ENCODE assay signal across 9 mouse cellular contexts in genomic region chr8:123021259-123021658, GRCm38 (mm10). TPM values are rescaled to one million over a fixed set of nuclear protein-coding genes. Genes with fewer than 3 reads are reported as not detected.
DNase-seq lines count a peak whose midpoint lies in the region; ATAC-seq and TF ChIP-seq lines count a peak whose summit lies in the region.
"Had no signal": no experiment of that assay in that cellular context is flagged by ENCODE, and none has a peak within 500 bp of the region (broad histone marks: within the 10 kb centered on the region; RNA-seq: fewer than 3 reads in every experiment).

No protein-coding gene starts in this region.

- peak; percentile 94; the same call in 1 of the 2 replicates for TF ChIP-seq EP300 in ES-Bruce4 (IDR thresholded peaks at IDR 0.05; ENCODE audit: insufficient read depth, low read depth, low read length)

- H3K27me3 ChIP-seq in heart, embryonic 12.5 days (replicated peaks), result no peaks in the 10 kb centered on the region
- H3K27me3 ChIP-seq in ES-Bruce4 (ENCODE audit: control insufficient read depth, insufficient read depth, low read length, poor library complexity, severe bottlenecking), result no peaks in the 10 kb centered on the region
- no peaks in the 10 kb centered on the region for H3K27me3 ChIP-seq in megakaryocyte, embryonic 14.5 days (replicated peaks)
- H3K27me3 ChIP-seq in hindbrain, postnatal 0 days (ENCODE audit: insufficient read depth, low read length), result no peaks in the 10 kb centered on the region

- no peaks in the 10 kb centered on the region for H3K9me3 ChIP-seq in heart, embryonic 12.5 days (replicated peaks)
- no peaks in the 10 kb centered on the region for H3K9me3 ChIP-seq in ES-Bruce4 (replicated peaks; ENCODE audit: control insufficient read depth, insufficient read depth, low read length, poor library complexity, severe bottlenecking)
- H3K9me3 ChIP-seq in megakaryocyte, embryonic 14.5 days, result no peaks in the 10 kb centered on the region
- no peaks in the 10 kb centered on the region for H3K9me3 ChIP-seq in hindbrain, postnatal 0 days (ENCODE audit: low read length)

- no peak overlapping the region for H3K9ac ChIP-seq in heart, embryonic 12.5 days
- H3K9ac ChIP-seq in ES-Bruce4 (ENCODE audit: low read depth, poor library complexity, severe bottlenecking), result 0 out of 2 replicates have a peak overlapping the region, but pooled peaks have one; percentile 51
- no peak overlapping the region for H3K9ac ChIP-seq in hindbrain, postnatal 0 days (replicated peaks; ENCODE audit: low read length)

- intact Hi-C loops in heart, postnatal 36 days (cut with DNase I), result no loop called here

- no peak for TF ChIP-seq CTCF in ES-Bruce4 (IDR thresholded peaks at IDR 0.05; ENCODE audit: low read depth, low read length)
- no peak for TF ChIP-seq CTCF in layer of hippocampus, adult 2 months (conservative IDR thresholded peaks at IDR 0.05)
- TF ChIP-seq CTCF in hindbrain, postnatal 0 days (IDR thresholded peaks at IDR 0.05; ENCODE audit: low read depth), result no peak

- no peak overlapping the region for H3K27ac ChIP-seq in heart, embryonic 12.5 days (ENCODE audit: poor library complexity, severe bottlenecking)
- H3K27ac ChIP-seq in ES-Bruce4 (ENCODE audit: insufficient read depth, low read length), result peak overlapping the region; percentile 97
- no peak overlapping the region for H3K27ac ChIP-seq in layer of hippocampus, adult 2 months
- H3K27ac ChIP-seq in hindbrain, postnatal 0 days, result no peak overlapping the region

- ATAC-seq in heart, embryonic 12.5 days (ENCODE audit: insufficient number of reproducible peaks, low FRiP score), result 0 out of 2 replicates have a peak, but pooled peaks have one; percentile 29
- no peak for ATAC-seq in inflammation-experienced regulatory T-cells, adult 6 months
- ATAC-seq in hindbrain, postnatal 0 days, result no peak

- WGBS in heart, embryonic 12.5 days, result 76% methylated on average over 1 of the region's 1 CpGs
- 79% methylated on average over 1 of the region's 1 CpGs for WGBS in hindbrain, postnatal 0 days

- H3K4me3 ChIP-seq in heart, embryonic 12.5 days, result no peak overlapping the region
- H3K4me3 ChIP-seq in ES-Bruce4 (ENCODE audit: low read depth, low read length), result no peak overlapping the region
- H3K4me3 ChIP-seq in megakaryocyte, embryonic 14.5 days (replicated peaks), result peak overlapping the region; percentile 55
- H3K4me3 ChIP-seq in layer of hippocampus, adult 2 months, result no peak overlapping the region
- no peak overlapping the region for H3K4me3 ChIP-seq in hindbrain, postnatal 0 days (ENCODE audit: low read length)

- H3K4me1 ChIP-seq in heart, embryonic 12.5 days (replicated peaks), result peaks cover 57% of the 10 kb centered on the region
- H3K4me1 ChIP-seq in ES-Bruce4 (ENCODE audit: control insufficient read depth, insufficient read depth, low read length), result peaks cover 4% of the 10 kb centered on the region
- peaks cover 76% of the 10 kb centered on the region for H3K4me1 ChIP-seq in megakaryocyte, embryonic 14.5 days
- H3K4me1 ChIP-seq in hindbrain, postnatal 0 days (ENCODE audit: insufficient read depth, low read length), result peaks cover 6% of the 10 kb centered on the region

- H3K4me2 ChIP-seq in heart, embryonic 12.5 days, result no peak overlapping the region
- H3K4me2 ChIP-seq in hindbrain, postnatal 0 days (ENCODE audit: low read depth, low read length), result no peak overlapping the region

- 0 out of 2 replicates have a peak, but pooled peaks cover 3% of the 10 kb centered on the region for H3K36me3 ChIP-seq in heart, embryonic 12.5 days
- peaks cover 11% of the 10 kb centered on the region for H3K36me3 ChIP-seq in ES-Bruce4 (ENCODE audit: control insufficient read depth, insufficient read depth, low read length, poor library complexity, severe bottlenecking)
- peaks cover 30% of the 10 kb centered on the region for H3K36me3 ChIP-seq in megakaryocyte, embryonic 14.5 days (replicated peaks; ENCODE audit: low read length)
- H3K36me3 ChIP-seq in hindbrain, postnatal 0 days (ENCODE audit: insufficient read depth, low read length), result no peaks in the 10 kb centered on the region

- no peak for DNase-seq in heart, postnatal 36 days
- peak; percentile 70 for DNase-seq in fibroblast of lung, adult 2 months (ENCODE audit: low read depth)
- no peak for DNase-seq in layer of hippocampus, adult 2 months (ENCODE audit: low spot score in 2 of 2)
- no peak for DNase-seq in hindbrain, postnatal 0 days (ENCODE audit: low spot score)
- DNase-seq: gastrocnemius, postnatal 10 days had no signal

- TF ChIP-seq POLR2A in ES-Bruce4 (IDR thresholded peaks at IDR 0.05; ENCODE audit: insufficient read depth, low read length), result no peak

RNA-seq across cellular contexts. Expression of gene Ankrd11, which starts 20.8 kb away (rescaled TPM):
- polyA plus RNA-seq in heart, embryonic 12.5 days (2016; fragmentation: Nextera tagmentation; extraction: Ambion mirVana), result 62.4 and 64.8 TPM in 2 replicates
- total RNA-seq in heart, postnatal 36 days (2021), result 10 to 100 TPM; 69.0 to 80.5 TPM
- polyA plus RNA-seq in ES-Bruce4 (2011; ENCODE audit: insufficient read depth, insufficient read length, low read depth, missing spikeins), result 146 and 148 TPM in 2 replicates
- polyA plus RNA-seq in megakaryocyte, embryonic 14.5 days (2012; ENCODE audit: insufficient read depth, low replicate concordance), result 46.9 and 49.4 TPM in 2 replicates
- 100 to 1,000 TPM in 1 of 3 experiments, 10 to 100 TPM in 2; 54.0 to 105 (median 84.1) TPM for polyA plus RNA-seq in inflammation-experienced regulatory T-cells, adult 6 months (2017; shearing (Covaris generic))
- total RNA-seq in layer of hippocampus, adult 2 months (2021), result 100 to 1,000 TPM; 165 to 176 TPM
- 89.9 and 96.6 TPM in 2 replicates for total RNA-seq in hindbrain, postnatal 0 days (2014; rRNA removed)
- polyA plus RNA-seq in hindbrain, postnatal 0 days (2015; fragmentation: Nextera tagmentation; extraction: Ambion mirVana), result 74.4 and 75.9 TPM in 2 replicates

RNA-seq across cellular contexts. Expression of gene Spg7, which starts 41.5 kb away (rescaled TPM):
- 77.3 and 79.9 TPM in 2 replicates for polyA plus RNA-seq in heart, embryonic 12.5 days (2016; fragmentation: Nextera tagmentation; extraction: Ambion mirVana)
- total RNA-seq in heart, postnatal 36 days (2021), result 10 to 100 TPM; 79.7 to 87.7 TPM
- 79.3 and 99.6 TPM in 2 replicates for polyA plus RNA-seq in ES-Bruce4 (2011; ENCODE audit: insufficient read depth, insufficient read length, low read depth, missing spikeins)
- 9.5 and 14.6 TPM in 2 replicates for polyA plus RNA-seq in megakaryocyte, embryonic 14.5 days (2012; ENCODE audit: insufficient read depth, low replicate concordance)
- polyA plus RNA-seq in inflammation-experienced regulatory T-cells, adult 6 months (2017; shearing (Covaris generic)), result 10 to 100 TPM; 16.5 to 35.2 (median 19.0) TPM
- total RNA-seq in layer of hippocampus, adult 2 months (2021), result 10 to 100 TPM; 63.4 to 66.3 TPM
- 45.1 and 52.7 TPM in 2 replicates for total RNA-seq in hindbrain, postnatal 0 days (2014; rRNA removed)
- polyA plus RNA-seq in hindbrain, postnatal 0 days (2015; fragmentation: Nextera tagmentation; extraction: Ambion mirVana), result 49.7 and 51.6 TPM in 2 replicates
